Mouse (Mus musculus) urinary bladder, adult 18-20 months (tissue): Measurements from ENCODE around the gene Disc1.

Experiments used
- DNase-seq, 2 experiments: peaks; one replicate each; pipeline ENCODE4 v3.0.0; 2022; ENCODE audit warnings: low spot score in 2 of 2, mixed read lengths in 2 of 2

The Disc1 gene

GRCm38 (mm10) chr8:125218669-125219068 is 164.7 kb downstream of the Disc1 start:
- DNase-seq: no peak

- no peak for DNase-seq
These were observed 166.6 kb downstream of the Disc1 start for GRCm38 (mm10) chr8:125220608-125221007.

DNA sequence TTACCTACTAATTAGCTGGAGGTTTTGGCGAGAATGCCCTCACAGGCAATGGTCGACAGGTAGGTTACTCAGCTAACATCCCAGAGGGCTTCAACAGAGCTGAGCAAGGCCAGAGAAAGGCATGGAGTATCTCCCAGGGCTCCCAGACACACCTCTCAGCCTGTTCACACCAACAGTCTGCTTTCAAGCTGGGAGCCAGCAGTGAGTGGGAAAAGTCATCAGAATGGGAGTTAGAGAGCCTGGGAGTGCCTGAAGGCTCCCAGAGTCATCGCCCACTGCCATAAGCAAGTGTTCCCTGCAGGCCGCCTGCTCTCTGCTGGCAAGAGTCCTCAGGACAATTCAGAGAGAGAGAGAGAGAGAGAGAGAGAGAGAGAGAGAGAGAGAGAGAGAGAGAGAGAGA is 167.1 kb downstream of the Disc1 start:
- no peak for DNase-seq

DNA sequence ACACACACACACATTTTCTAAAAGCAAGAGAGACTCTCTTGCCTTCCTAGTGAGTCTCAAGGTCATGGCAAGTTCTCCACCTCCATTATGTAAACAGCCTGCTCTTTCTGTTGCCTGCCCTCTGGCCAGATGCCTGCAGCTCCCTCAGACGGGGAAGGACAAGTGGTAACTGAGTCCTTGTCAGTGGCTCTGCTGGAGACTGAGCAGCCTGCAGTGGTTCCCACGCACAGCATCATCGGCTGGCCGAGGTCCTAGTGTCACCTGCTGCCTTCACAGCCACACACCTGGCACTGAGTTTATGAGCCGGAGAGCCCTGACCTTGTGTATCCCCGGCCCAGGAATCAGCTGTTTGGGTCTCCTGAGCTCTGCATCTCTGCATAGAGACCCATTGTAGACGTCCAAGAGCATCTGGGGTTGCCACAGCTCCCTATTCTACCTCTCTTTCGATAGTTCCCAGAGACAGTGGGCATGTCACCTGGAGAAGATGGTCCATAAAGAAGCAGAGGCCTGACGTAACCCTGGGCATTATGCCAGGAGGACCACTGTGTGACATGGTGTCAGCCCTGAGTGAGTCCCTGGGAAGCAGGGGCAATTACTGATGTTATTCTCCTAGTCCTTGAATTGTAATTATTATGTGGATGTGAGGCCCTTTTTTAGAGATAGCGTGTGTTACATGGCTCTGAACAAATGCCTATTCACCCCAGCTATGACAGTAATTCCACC is 169.2 kb downstream of the Disc1 start:
- no peak for DNase-seq

- DNase-seq: no peak
These were observed 170.3 kb downstream of the Disc1 start for GRCm38 (mm10) chr8:125224271-125224699.

DNA sequence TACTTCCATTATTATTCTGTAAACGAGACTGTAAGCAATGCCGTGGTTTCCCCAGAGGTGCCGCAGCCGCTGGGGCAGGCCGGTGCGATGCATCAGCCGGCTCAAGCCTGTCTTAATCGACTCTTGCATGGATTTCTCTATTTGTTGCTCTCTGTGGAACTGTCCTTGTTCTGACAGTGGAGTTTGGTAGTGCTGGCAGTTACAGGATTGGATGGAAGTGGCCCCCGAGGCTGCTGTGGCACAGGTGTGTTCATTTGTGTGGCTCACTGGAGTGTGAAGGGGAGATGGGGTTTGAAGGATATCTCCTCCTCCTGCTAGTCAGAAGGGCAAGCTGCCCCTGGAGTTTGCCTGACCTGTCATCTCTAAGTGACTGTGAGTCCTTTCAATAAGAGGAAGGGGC is 171.3 kb downstream of the Disc1 start:
- DNase-seq: no peak

GRCm38 (mm10) chr8:125226989-125227624 is 173.1 kb downstream of the Disc1 start:
- DNase-seq: no peak

- DNase-seq: no peak
These were observed 176.6 kb downstream of the Disc1 start for GRCm38 (mm10) chr8:125230526-125231131.

DNA sequence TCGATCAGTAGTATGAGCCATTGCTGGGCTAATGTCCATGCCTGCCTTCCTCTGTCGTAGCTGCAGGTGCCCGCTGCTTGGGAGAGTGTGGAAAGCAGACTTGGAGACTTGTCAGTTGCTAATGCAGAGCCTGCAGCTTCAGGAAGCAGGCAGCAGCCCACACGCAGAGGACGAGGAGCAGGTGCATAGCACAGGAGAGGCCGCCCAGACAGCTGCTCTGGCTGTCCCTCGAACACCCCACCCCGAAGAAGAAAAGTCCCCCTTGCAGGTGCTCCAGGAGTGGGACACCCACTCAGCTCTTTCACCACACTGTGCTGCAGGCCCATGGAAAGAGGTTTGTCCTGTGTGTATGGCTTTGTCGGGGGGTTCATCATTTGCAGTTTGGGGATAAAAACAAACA is 178.7 kb downstream of the Disc1 start:
- DNase-seq: no peak

DNA sequence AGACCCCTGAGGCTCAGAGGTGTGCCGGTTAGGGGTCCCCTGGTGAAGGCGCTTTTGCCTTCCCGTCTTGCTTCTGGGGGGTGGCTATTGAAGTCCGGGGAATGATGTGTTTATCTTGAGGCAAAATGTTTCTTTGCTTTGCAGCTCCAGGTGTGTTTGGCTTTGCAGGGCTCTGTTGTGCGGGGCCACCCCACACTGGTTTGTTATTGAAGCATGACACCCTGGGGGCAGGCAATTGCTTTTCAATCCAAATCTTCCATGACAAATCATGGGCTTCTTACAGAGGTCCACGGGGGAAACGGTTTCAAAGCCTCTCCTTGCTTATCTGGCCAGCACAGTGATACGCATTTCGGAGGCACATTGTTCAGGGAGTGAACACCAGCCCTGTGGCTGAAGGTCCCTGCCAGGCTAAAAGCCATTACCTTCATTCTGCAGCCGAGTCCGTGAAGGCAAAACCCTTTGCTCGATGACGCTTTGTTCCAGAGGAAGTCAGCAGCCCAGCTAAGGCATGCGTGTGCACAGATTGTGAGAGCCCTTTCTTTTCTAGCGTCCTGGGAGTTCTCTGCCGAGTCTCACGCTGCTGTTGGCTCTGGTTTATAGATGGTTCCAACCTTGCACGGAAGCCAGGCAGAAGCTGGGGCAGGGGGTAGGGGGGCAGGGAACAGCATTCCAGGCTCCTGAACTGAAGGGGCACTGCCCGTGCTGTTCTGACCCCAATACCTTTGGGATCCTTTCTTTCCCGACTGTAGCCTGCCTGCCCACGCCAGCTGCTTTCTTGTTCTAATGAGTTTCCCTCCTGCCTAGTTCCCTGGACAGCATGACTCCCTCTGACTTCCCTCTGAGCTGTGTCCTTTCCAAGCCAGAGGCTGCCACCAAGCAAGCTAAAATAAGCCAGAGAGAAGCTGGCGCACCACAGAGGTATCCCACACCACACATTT is 182.2 kb downstream of the Disc1 start:
- no peak for DNase-seq

DNA sequence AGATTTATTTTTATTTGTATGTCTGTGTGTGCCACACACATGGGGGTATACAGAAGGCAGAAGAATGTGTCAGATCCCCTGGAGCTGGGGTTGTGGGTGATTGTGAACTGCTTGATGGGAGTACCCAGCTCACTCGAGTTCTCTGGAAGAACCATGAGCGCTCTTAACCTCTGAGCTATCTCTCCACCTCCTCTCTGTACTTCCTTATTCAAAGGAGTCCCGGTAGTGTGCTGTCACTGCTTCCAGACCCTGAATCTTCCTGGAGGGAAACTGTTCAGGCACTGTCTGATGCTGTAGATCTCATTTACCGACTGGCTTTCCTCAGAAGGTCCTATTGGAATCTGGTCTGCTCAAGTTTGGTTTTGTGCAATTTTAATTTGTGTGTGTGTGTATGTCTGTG is 186.8 kb downstream of the Disc1 start:
- DNase-seq: no peak

DNA sequence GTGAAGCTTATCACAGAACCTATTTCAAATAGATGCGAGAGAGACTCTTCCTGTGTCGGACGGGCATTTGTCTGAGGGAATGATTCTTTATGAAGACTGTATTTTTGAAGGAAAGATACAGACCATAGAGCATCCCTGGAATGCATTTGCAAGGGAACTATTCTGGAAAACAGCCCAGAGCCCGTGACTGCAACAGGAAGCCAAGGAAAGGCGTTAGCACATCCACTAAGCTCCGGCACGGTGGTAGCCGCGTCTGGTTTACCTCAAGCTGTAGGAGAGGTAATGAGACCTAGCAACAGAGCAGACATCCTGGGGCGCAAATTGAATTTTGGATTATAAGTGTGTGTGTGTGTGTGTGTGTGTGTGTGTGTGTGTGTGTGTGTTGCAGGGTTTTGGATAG is 188.4 kb downstream of the Disc1 start:
- DNase-seq: no peak

DNA sequence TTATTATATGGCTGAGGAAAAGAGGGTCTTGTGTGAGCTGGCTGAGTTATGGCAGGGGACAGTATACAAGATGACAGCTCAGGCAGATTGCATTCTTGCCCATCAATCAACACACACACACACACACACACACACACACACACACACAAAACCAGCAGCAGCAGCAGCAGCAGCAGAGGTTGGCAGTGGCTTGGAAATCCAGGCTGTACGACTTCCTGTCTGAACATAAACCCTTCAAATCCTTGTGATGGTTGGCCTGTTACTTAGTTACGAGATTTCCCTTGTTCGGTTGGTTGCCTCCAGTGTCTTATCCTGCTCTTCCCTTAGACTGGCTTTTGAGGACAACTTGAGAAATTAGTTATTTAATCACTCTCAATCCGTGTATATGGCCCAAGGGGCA is 188.9 kb downstream of the Disc1 start:
- no peak for DNase-seq

GRCm38 (mm10) chr8:125246737-125247292 is 192.8 kb downstream of the Disc1 start:
- no peak for DNase-seq

DNA sequence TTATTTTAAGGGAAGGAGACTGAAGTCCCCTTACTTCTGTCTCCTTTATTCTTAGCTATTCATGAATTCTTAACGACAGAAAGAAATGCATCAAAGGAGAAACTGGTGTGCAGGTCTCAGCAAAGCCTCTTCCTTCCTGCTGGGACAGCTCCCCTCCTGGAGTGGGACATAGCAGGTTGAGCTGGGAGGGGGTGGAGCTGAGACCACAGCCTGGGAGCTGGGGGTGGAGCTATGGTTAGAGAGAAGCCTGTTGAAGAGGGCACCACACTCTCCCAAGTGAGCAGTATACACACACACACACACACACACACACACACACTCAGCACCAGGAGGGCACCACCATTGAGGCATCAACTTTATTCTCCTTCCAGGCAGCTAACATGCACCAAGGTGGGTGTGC is 193.4 kb downstream of the Disc1 start:
- no peak for DNase-seq

DNA sequence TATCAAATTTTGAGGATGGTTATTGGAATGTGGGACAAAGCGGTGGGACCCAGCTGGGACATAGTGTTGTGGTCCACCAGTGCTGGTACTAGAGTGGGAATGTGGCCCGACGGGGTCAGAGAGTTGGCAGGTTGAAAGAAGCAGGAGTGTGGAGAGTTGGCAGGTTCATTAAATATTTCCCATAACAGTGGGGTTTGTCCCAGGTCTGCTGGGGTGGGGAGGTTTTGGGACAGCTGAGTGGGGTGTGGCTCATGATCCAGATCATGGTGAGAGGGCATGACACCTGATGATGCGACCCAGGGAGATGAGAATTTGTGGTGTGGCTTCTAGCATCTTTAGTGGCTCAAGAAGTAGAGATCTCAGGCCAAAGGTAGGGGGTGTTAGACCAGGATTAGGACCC is 199.0 kb downstream of the Disc1 start:
- no peak for DNase-seq

DNA sequence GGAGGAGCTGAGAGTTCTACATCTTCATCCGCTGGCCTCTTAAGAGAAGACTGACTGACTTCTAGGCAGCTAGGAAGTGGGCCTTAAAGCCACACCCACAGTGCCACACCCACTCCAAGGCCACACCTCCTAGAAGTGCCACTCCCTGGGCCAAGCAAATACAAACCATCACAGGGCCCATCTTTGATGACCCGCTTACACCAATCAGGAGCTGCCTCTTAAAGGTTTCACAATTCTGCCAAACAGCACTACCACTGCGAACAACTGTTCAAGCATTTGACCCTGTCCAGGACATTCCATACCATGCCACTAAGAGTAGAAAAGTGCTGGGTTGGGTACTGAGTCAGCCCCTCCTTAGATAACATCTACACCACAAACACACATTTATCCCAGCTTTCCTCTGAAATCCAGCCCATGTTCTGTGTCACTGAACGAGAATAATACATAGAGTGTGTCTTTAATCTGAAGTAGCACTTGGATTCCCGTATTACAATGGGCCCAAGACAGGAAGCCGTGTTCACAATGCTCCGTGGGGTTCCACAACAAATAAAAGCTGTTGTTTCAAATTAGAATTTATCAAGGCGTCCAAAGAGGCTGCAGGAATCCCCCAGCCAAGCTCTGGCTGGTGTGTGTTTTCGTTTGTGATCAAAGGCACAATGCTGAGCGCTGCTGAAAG is 199.6 kb downstream of the Disc1 start:
- DNase-seq: no peak

GRCm38 (mm10) chr8:125254188-125255005 is 200.4 kb downstream of the Disc1 start:
- DNase-seq: peak; percentile 41 to 57

GRCm38 (mm10) chr8:125255006-125255685 is 201.2 kb downstream of the Disc1 start:
- DNase-seq: no peak

DNA sequence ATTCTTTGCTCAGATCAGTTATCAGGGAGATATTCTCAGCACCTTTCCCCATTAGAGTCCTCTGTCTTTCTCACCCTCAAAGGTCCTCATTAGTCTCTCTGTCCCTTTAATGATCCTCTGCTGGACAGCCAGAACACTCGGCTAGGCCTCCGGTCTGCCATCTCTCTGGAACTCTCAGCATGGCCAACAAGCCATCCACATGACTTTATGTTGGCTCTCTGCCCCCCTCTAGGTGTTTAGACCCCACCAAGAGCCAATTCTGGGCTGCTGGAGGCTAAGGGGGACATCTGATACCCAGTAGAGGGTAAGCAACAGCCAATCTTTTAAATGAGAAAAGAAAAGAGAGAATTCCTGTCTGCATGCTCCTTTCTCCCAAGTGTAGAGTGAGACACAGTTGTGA is 203.7 kb downstream of the Disc1 start:
- no peak for DNase-seq
